Mouse (Mus musculus): Measurements from ENCODE around the gene Tmem131.
A peak's percentile ranks its signal among the peaks of the same experiment; 100 is the strongest.

The Tmem131 gene

DNA sequence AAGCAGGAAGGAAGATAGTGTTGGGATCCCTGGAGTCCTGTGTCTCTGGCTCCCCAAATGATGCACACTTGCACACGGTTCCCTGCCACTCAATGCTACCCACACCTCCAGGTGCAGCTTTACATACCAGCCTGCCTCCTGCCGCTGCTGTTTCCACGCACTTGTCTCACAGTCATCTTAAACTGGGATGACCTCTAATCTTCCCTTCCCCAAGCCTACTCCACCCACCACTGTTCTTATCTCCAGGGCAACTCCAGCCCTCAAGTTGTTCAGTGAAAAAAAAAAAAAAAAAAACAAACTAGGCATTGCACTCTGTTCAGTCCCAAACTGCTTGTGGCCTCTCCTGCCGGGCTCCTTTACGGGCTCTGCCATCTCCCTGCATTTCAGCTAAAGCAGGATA, at the start of gene Tmem131:
Tmem131 (minus strand) TSS at position 14 of the 400 bp plus-strand sequence.
- DNase-seq (ENCODE audit: low spot score in 2 of 2), result no peak

- no peak for DNase-seq (ENCODE audit: low spot score in 2 of 2)
These were observed 45.1 kb upstream of the Tmem131 start for GRCm38 (mm10) chr1:36988561-36988960.

DNA sequence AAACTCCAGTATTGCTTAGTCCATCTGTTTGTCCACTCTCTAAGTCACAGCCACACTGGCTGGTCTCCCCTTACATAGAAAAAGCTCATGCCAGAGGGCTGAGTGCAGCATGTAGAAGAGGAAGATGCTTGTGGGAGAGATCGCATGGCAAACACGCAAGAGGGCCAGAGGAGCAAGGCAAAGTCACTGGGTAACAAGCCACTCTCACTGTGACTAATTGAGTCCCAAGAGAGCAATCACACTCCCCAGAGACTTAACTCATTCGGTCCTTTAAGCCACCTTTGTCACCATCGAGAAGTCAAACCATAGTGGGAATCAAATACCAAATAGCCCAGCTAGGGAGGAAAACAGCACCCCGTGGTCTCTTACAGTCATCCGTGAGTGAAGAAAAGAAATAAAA, 44.7 kb upstream of the Tmem131 start:
- DNase-seq (ENCODE audit: low spot score in 2 of 2), result no peak

DNA sequence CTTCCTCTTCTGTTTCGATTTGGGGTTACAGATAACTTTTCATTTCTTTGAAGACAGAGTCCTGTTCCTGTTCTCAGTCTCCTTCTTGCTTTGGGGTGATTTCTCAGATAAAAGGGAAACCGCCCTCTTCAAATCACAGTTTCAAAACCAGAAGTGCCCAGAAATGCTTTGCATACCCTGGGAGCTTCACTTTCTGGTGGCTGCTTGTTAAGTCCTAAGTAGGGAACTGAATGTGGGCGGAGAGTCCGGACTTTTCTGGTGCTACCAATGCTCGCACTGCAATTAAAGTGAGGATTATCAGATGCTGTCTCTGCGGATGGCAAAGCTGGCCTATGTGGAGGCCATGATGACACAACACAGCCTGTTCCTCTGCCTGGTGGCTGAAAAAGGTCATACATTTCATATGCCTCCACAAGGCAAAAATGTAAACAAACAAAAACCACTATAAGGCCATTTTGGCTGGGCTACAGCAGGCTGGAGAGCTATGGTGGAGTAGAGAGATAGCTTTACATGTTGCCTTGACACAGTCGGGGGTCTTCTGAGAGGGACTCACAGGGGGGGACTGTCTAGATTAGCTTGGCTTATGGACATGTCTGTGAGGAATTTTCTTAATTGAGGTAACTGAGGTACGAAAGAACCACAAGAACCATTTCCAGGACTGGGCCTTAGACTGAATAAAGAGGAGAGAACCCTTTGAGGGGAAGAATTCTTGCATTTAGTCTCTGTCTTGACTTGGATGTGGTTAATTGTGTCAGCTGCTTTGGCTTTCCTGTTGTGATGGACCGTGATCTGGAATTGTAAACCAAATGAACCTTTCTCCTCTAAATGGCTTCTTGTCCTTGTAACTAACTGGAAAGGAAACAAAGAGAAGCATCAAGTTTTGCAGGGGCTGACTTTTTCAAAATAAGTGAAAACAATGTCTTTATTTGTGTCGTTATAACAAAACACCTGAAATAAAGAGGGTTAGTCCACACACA, 44.0 kb upstream of the Tmem131 start:
- no peak for DNase-seq (ENCODE audit: low spot score in 2 of 2)

DNA sequence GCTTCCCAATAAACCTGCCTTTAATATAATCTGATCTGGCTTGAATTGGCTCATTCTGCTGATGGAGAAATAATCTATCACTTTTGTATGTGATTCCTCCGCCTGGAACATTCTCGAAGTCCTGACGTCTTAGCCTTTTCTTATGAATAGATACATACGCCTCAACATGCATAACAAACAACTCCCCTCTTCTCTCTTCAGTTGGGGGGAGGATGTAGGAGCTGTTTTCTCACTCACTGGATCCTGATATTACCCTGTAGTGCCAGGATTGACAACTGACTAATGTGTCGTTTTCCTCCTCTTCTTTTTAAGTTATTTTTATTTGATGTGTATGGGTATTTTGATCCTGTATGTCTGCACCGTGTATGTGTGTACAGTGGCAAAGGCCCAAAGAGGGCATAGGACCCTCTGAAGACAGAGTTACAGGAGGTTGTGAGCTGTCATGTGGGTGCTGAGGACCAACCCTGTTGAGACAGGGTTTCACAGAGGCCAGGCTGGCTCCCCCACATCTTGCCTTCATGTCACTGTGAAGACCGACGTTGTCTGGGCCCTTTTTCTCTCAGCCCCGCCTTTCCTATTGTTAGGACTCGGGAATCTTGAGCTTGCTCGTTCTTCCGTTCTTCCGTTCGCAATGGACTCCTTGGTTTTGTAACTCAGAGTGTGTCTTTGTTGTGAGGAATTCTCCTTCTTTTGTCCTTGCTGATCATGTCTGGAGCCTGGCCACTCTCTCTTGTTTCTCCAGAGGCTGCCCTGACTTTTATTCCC, 43.1 kb upstream of the Tmem131 start:
- no peak for DNase-seq (ENCODE audit: low spot score in 2 of 2)

DNA sequence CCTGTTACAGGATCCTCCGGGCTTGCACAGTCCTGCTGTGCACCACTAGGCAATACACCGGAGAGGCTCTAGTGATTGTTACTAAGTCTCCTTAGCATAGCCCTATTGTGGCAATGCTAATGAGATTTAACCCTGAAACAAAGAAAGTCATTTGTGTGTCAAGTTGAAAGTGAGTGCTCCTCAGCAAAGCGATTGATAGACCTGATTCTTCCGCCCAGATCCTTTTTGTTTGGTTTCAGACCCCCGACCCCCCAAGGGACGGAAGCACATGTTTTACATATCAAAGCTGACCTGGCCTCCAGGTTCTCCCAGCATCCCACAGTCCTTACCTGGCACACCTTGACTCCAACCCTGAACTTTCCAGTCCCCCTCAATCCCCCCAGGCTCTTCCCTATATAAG, 42.4 kb upstream of the Tmem131 start:
- no peak for DNase-seq (ENCODE audit: low spot score in 2 of 2)

- no peak for DNase-seq (ENCODE audit: low spot score in 2 of 2)
These were observed 40.9 kb upstream of the Tmem131 start for GRCm38 (mm10) chr1:36984406-36984805.

DNA sequence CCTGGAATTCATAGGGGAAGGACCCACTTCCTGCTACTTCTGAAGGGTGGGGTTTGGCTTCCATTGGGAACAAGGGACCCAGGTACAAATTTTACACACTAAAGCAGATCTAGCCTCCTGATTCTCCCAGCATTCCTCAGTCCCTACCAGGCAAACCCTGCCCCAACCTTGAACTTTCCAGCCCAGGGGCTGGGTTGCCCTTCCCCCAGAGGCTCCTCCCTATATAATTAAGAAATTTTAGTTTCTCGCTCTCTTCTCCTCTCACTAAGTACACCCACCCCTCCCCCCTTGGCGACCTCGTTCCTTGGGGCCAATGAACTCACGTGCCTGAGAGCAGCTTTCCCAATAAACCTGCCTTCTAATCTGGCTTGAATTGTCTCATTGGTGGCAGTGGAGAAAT, 40.3 kb upstream of the Tmem131 start:
- no peak for DNase-seq (ENCODE audit: low spot score in 2 of 2)

DNA sequence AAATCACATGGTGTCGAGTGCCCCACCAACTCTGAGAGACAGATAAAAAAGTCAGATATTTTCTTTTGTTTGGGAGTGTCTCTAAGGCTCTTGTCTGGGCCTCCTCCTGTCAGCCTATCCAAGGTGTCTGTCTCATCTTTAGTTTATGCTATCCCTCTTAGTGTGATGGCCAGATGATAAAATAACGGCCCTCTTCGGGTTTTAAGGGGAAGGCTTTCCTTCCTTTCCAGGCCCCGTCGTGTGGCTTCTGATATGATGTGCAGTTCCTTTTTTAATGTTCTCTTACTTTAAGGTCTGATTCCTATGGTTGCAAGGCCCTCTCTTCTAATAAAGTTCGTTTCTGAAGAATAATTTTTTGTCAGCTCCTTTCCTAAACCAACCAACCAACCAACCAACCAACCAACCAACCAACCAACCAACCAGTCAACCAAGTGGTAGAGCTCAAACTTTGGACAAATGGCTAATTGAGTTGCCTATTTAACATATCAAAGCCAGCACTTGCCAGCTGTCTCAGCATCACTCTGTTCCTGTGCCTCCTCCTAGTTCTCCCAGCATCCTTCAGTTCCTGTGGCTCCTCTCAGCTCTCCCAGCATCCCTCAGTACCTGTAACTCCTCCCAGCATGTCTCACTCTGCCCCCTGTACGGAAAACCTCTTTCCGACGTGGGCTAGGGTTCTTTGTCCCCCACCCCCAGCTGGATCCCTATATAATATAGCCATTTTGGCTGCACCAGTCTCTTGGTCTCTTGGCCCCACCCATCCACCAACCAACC, 38.9 kb upstream of the Tmem131 start:
- DNase-seq (ENCODE audit: low spot score in 2 of 2), result no peak

DNA sequence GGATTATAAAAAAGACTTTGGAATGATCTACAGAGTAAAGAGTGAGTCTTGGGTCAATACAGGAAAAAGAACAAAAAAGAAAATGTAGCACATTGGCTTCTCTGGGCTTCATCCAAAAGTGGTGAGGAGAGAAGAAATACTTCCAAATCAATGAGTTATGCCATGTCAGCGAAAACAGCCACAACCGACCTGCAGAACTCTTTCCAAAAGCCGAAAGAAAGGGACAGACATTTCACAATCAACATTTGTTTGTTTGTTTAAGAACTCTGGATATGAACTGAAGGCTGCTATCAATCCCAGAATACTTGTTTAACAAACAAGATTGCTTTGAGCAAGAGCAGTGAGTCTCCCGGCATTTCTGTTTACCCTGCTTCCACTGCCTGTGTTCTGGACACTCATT, 33.3 kb upstream of the Tmem131 start:
- DNase-seq (ENCODE audit: low spot score in 2 of 2), result no peak

DNA sequence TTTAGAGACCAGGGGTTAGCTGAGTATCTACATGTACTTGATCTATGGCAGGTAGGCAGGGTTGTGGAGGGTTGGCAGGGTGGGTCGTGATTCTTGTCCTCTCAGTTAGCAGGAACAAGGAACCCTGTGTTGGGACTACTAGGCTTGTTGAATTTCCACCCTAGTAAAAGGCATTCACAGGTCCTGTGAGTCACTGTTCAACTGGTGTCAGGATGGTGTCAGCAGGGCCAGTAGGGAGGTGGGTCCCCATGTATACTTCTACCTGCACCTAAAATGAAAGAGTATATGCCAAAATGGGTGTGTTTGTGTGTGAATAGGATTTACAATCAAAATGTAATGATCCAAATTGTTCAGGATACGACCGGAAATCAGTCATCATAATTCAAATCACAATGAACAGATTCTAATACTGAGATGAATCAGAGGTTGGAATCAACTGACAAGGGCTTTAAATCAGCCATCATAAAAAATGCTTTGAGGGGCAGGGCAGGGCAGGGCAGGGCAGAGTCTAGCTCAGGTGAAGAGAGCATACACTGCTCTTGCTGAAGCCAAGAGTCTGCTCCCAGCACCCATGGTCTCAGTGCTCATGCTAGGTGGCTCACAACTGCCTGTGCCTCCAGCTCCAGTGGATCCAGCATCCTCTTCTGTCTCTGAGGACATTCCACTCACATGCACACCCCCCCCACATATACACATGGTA, 27.6 kb upstream of the Tmem131 start:
- DNase-seq (ENCODE audit: low spot score in 2 of 2), result no peak

- no peak for DNase-seq (ENCODE audit: low spot score in 2 of 2)
These were observed 22.4 kb upstream of the Tmem131 start for GRCm38 (mm10) chr1:36965831-36966230.

DNA sequence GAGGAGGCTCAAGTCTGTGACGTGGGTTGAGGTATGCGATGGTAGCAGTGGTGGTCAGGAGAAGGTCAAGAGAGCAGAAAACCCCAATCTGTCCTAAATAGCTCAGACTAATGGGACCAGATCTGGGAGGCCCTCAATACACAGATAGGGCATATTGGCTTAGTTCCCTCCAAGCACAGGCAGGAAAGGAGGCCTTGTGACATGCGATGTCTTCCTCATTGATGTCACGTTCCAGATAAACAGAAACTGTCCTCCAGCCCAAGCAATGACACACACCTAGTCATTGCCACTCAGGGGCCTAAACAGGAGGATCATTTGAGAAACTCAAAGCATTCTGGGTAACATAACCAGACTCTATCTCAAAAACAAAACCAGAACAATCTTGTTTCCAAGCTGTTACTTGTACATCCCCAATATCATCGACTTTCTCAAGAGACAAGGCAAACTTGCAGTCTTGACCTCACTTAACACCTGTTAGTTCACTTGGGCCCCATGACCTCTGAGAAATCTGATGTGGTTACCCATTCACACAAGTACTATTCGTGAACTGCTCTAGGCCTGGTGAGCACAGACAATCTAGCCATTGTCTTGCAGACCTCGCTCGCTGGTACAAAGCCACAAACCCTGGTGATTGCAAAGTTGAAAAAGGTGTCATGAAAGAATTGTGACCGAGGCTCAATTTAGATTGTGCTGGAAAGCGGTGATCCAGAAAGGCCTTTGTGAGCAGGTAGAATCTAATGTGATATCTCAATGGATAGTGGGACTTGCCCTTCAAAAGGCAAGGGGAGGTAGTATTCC, 19.1 kb upstream of the Tmem131 start:
- DNase-seq (ENCODE audit: low spot score in 2 of 2), result no peak

DNA sequence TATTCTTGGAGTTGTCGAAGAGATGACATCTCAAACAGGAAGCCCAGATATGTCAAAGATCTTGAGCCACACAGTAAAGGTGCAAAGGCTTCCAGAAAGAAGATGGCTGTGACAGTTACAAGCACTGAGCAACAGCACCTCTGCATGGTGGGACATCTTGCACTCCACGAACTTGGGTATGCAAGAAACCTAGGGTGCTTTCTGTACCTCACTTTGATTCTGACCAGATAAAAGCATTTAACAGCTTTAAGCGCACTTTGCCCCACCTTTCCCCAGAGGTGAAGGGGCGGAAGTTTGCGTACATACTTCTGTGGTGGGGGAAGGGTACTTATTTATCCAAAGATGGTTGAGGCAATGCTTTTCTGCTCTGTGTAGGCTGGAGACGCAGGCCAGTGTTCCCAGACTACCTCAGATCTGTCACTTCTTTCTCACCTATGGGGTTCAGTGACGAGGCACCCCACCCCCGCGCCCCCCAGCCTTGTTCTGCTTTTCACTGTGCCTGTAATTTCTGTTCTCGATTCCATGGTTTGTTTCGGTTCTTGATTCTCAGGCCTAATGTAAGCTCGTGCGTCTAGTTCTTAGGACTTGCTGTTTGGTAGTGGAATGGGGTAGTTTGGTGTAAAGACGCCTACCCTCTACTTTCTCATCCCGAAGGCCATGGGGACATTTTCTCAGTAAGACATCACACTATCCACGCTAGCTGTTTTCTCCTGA, 17.2 kb upstream of the Tmem131 start:
- no peak for DNase-seq (ENCODE audit: low spot score in 2 of 2)

DNA sequence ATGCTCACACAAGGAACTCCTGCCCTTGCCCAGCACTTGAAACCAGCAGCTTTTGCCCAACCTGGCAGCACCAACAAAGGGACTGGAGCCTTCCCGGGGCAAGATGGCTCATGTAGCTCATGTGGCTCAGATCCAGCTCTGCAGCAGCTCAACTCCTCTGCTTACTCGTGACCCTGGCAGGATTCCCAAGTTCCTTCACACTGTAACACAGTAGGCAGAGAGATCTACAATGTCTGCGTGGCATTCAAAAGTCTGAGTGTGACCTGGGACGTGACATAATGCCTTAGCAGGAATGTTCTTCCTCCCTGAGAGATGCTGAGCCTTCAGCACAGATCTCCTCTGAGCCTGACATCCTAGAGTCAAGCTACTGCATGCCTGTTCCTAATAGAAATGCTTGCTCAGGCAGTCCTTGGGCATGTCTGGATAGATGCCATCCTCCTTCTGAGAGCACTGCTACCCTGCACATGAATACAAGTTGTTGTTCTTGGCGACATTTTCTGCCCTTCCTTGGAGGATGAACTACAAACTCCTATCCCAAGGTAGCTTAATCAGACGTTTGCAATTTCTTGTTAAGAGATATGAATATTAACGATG, 6.2 kb upstream of the Tmem131 start:
- DNase-seq (ENCODE audit: low spot score in 2 of 2), result no peak

- no peak for DNase-seq (ENCODE audit: low spot score in 2 of 2)
These were observed 4.0 kb upstream of the Tmem131 start for GRCm38 (mm10) chr1:36947448-36947847.

GRCm38 (mm10) chr1:36940381-36940762, 3.1 kb downstream of the Tmem131 start:
- DNase-seq (ENCODE audit: low spot score in 2 of 2), result no peak

- DNase-seq (ENCODE audit: low spot score in 2 of 2), result peak; percentile 88 to 92
These were observed 3.7 kb downstream of the Tmem131 start for GRCm38 (mm10) chr1:36939506-36940380.

All from right cerebral cortex, adult 2 months (tissue).